Comparison of ENCODE assay signal across 7 mouse cellular contexts in the genomic region with DNA sequence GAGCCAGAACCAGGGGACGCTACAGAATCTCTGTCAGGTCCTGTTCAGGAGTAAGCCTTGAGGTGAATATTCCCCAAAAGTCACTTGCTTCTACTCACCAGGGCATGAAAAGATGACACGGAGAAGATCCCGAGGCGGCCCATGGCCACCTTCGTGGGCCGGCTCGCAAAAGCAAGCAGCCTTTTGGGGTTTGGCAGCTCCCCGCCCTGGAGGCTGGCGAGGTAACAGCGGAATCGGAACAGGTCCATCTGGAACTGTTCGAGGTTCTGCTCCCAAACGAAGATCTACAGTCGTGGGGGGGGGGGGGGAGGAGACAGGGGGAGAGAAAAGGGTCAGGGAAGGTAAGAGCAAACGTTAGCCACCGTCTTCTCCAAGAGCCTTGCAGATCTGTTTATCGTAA.
"Had no signal": no experiment of that assay in that cellular context is flagged by ENCODE, and none has a peak within 500 bp of the region (broad histone marks: within the 10 kb centered on the region; RNA-seq: fewer than 3 reads in every experiment).

No protein-coding gene starts in this region.

- DNase-seq: kidney, postnatal 10 days; kidney, postnatal 4 days; liver; liver, embryonic 13.5 days; liver, postnatal 0 days; lung, postnatal 14 days; right cerebral cortex, postnatal 25 days had no signal
